Mouse (Mus musculus) CD4-positive helper T cell, adult 2 months (primary cell): ENCODE measurements around the gene AI413582.

Source experiments
- DNase-seq: peaks from one replicate; pipeline ENCODE4 v3.0.0-alpha.2; 2012; ENCODE audit warnings: low read depth, missing footprints, low spot score

The AI413582 gene

GRCm38 (mm10) chr17:27518700-27519595 is 46.6 kb downstream of the AI413582 start:
- DNase-seq = no peak

- no peak for DNase-seq
These were observed 47.3 kb downstream of the AI413582 start for GRCm38 (mm10) chr17:27518296-27518695.

- DNase-seq = no peak
These were observed 51.4 kb downstream of the AI413582 start for GRCm38 (mm10) chr17:27513916-27514762.
